Mouse (Mus musculus): ENCODE results near the gene Chek1. TPM values are rescaled to one million over a fixed set of nuclear protein-coding genes. Genes with fewer than 3 reads are reported as not detected.

The Chek1 gene
- 8.0 and 8.5 TPM in 2 replicates for polyA plus RNA-seq (2015; fragmentation: Nextera tagmentation; extraction: Ambion mirVana)

DNA sequence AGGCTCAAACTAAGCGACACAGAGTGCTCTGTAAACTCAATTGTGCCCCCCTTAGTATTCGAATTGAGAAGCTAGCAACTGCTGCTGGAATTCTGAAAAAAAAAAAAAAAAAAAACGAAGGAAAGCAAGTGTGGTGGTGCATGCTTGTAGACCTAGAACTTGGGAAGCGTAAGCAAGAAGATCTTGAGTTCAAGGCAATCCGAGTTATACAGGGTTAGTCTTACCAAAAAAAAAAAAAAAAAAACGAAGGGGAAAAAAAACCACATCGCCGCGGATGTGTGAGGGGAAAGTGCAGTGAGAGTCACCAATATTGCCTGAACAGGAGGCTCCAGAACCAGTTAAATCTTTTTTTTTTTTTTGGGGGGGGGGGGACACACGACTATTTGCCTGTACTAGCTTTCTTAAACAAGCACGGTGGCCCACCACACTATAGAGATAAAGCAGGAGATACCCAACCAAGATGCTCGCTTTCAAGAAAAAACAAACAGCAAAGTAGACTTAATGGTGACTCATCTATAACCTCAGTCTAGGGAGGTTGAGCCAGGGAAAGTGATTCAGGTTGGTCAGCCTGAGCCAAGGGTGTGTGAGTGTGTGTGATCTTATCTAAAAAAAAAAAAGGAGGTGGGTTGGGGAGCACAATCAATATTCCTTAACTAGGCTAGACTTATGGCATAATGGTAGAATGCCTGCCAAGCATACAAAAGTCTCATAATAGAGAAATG, at the start of gene Chek1:
Gene Chek1, minus strand, starts transcription at position 32 of the 722 bp plus-strand sequence.

DNA sequence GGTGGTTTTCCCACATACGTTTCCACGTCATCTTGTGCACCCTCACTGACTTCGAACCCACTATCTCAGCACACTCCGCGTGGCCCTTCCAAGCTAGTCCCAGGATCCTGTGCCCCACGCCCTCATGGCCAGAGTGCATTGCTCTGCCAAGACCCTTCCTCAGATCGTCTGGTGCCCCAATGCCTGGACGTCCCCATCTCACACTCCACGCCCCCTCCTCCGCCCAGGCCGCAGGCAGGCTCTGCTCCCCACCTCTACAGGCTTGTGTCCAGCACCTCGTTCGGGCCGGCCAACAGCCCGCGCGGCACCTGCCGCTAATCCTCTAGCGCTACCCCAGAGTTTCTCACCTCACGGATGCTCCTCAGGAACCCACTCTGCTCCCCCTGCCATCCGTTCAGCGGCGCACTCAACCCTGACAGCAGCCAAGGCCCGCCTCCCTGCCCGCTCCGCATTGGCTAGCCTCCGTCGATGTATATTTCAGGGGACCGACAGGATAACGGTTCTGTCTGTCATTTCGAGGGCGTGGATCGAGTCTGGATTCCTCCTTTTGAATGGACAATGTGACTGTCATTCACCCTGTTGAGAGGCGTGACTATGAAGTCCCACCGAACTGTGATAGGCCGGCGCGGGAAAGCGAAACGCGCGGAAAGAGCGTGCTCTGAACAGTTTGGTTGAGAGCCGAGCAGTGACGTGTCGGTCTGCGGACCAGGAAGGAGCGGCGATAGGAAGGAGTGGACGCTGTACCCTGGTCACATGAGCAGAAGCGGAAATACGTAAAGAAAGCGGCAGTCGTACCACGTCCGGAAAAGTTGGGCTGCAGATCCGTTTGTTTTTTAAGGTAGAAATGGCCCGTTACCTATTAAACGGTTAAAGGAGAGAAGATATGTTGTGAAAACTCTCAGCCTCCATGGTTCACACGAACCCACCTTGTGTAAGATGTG, 40.6 kb upstream of the Chek1 start, which contains the start of gene Stt3a:
Gene Stt3a, minus strand, starts transcription at position 477 of the 941 bp plus-strand sequence.

DNA sequence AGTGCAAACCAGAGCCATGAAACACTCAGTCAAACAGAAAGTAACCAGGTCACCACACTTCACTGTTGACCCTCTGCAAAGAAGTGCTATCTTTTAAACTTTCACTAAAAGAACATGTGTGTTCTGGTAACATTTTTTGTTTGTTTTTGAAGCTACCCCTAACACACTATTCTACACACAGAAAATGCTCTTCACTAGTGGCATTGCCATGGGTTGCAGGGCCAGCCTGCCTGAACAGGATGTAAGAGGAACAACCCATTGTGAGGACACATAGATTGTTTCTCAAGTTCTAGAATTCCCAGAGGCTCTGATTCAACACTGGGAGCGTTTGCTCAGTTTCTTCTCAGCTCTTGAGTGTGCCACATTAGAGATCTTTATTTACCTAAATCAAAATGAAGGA, 33.9 kb downstream of the Chek1 start, which contains the start of gene Acrv1:
Gene Acrv1, plus strand, starts transcription at position 301 of the 400 bp plus-strand sequence.

Other genes starting within 250 kb of the Chek1 start
- gene Gm5615, start 185.1 kb downstream of the Chek1 start, polyA plus RNA-seq (2015; fragmentation: Nextera tagmentation; extraction: Ambion mirVana) = not detected in 2 replicates
- not detected in 2 replicates for gene Gm17689, start 144.4 kb downstream of the Chek1 start, polyA plus RNA-seq (2015; fragmentation: Nextera tagmentation; extraction: Ambion mirVana)
- gene A630095E13Rik, start 83.7 kb downstream of the Chek1 start, polyA plus RNA-seq (2015; fragmentation: Nextera tagmentation; extraction: Ambion mirVana) = not detected in 2 replicates
- not detected in 2 replicates for gene Acrv1, start 33.8 kb downstream of the Chek1 start, polyA plus RNA-seq (2015; fragmentation: Nextera tagmentation; extraction: Ambion mirVana)
- 158 and 189 TPM in 2 replicates for gene Stt3a, start 40.6 kb upstream of the Chek1 start, polyA plus RNA-seq (2015; fragmentation: Nextera tagmentation; extraction: Ambion mirVana)
- gene Ei24, start 70.3 kb upstream of the Chek1 start, polyA plus RNA-seq (2015; fragmentation: Nextera tagmentation; extraction: Ambion mirVana) = 106 and 124 TPM in 2 replicates
- gene Fez1, start 94.8 kb upstream of the Chek1 start, polyA plus RNA-seq (2015; fragmentation: Nextera tagmentation; extraction: Ambion mirVana) = 9.8 and 10.6 TPM in 2 replicates